Mouse (Mus musculus) neural tube, embryonic 13.5 days (tissue): ENCODE results near the gene March10. TPM values are rescaled to one million over a fixed set of nuclear protein-coding genes. Genes with fewer than 3 reads are reported as not detected.

Experiments used
- ATAC-seq: fragments of 200-750 bp; cut with Nextera tagmentation; 2 replicates; pipeline ENCODE4 v1.8.0; 2017; ENCODE audit warnings: low read depth, mild to moderate bottlenecking, moderate TSS enrichment, moderate library complexity
- H3K27ac ChIP-seq: fragments of 300-500 bp; sonication (generic); replicated peaks from 2 replicates; pipeline ENCODE4 v1.5.1; 2015; ENCODE audit warnings: moderate library complexity, mild to moderate bottlenecking, inconsistent platforms
- H3K27me3 ChIP-seq: fragments of 300-500 bp; sonication (generic); 2 replicates; pipeline ENCODE4 v1.6.1; 2015; ENCODE audit warnings: mild to moderate bottlenecking, inconsistent platforms
- H3K36me3 ChIP-seq: fragments of 300-500 bp; sonication (generic); 2 replicates; pipeline ENCODE4 v1.6.1; 2015; ENCODE audit warnings: mild to moderate bottlenecking, inconsistent platforms
- H3K4me1 ChIP-seq: fragments of 300-500 bp; sonication (generic); replicated peaks from 2 replicates; pipeline ENCODE4 v1.6.1; 2015; ENCODE audit warnings: inconsistent platforms
- H3K4me2 ChIP-seq: fragments of 300-500 bp; sonication (generic); 2 replicates; pipeline ENCODE4 v1.6.1; 2015; ENCODE audit warnings: inconsistent platforms, mild to moderate bottlenecking, moderate library complexity
- H3K4me3 ChIP-seq: fragments of 300-500 bp; sonication (generic); 2 replicates; pipeline ENCODE4 v1.5.1; 2015; ENCODE audit warnings: mild to moderate bottlenecking, inconsistent platforms
- H3K9ac ChIP-seq: fragments of 300-500 bp; sonication (generic); 2 replicates; pipeline ENCODE4 v1.6.1; 2015; ENCODE audit warnings: moderate library complexity, mild to moderate bottlenecking, inconsistent platforms
- H3K9me3 ChIP-seq: fragments of 300-500 bp; sonication (generic); 2 replicates; pipeline ENCODE4 v1.6.1; 2016; ENCODE audit warnings: inconsistent platforms
- WGBS: fragments of 180-500 bp; shearing (Covaris S2); methylation state at CpG from one replicate; pipeline ENCODE4 v1.1.7; 2015; 5-methylcytosine and 5-hydroxymethylcytosine counted together
- polyA plus RNA-seq: library from polyadenylated mRNA; unstranded; fragments of >200 nt; fragmentation: Nextera tagmentation; extraction: Ambion mirVana; gene quantifications from 2 replicates; pipeline ENCODE4 v1.2.1, GENCODE M21; 2015

The March10 gene
- polyA plus RNA-seq, 1 experiment from 2014 or later, result not detected

DNA sequence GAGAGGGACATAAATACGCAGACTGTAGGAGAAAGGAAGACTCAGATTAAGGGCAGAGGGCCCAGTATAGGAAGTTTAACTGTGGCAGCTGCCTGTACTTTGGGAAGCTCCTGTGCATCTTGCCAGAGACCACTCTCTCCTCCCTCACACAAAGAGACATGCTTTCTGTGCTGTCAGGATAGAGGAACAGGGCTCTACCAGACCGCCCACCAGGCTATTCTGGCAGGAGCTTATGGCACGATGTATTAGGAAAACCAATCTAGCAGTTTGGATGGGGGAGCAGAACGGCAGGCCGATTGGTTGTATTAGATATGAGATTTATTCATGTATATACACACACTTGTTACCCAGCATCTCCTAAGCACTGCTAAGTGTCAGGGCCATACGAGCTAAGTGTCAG is 138.8 kb downstream of the March10 start:
- no peak overlapping the region for H3K4me3 ChIP-seq
- H3K9me3 ChIP-seq, result no peaks in the 10 kb centered on the region
- H3K36me3 ChIP-seq, result no peaks in the 10 kb centered on the region
- H3K27ac ChIP-seq, result no peak overlapping the region
- no peak for ATAC-seq
- 98% methylated on average over 6 of the region's 6 CpGs for WGBS
- peaks cover 22% of the 10 kb centered on the region for H3K4me1 ChIP-seq
- H3K9ac ChIP-seq, result no peak overlapping the region
- H3K27me3 ChIP-seq, result no peaks in the 10 kb centered on the region
- H3K4me2 ChIP-seq, result no peak overlapping the region

DNA sequence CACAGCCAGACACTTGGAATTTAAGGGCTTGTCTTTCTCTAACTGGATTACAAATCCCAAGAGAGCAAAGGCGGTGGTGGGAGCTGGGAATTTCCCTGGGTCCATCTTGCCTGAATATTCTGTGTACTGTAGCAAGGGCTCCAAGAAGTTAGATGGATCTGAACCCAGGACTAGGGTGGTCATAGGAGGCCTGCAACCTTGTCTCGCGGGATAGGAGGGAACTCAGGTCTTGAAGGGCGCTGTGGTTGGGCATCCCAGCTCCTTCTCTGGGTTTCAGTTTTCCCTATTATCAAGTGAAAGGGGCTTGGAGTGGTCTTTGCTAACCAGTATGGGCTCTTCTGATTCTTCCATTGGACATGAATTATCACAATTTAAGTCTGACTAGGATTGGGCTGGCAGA is 140.4 kb downstream of the March10 start:
- ATAC-seq, result no peak
- H3K27ac ChIP-seq, result no peak overlapping the region
- no peaks in the 10 kb centered on the region for H3K36me3 ChIP-seq
- no peaks in the 10 kb centered on the region for H3K9me3 ChIP-seq
- no peak overlapping the region for H3K4me2 ChIP-seq
- H3K4me1 ChIP-seq, result peaks cover 38% of the 10 kb centered on the region
- 96% methylated on average over 4 of the region's 4 CpGs for WGBS
- H3K4me3 ChIP-seq, result no peak overlapping the region
- H3K9ac ChIP-seq, result no peak overlapping the region
- H3K27me3 ChIP-seq, result no peaks in the 10 kb centered on the region

DNA sequence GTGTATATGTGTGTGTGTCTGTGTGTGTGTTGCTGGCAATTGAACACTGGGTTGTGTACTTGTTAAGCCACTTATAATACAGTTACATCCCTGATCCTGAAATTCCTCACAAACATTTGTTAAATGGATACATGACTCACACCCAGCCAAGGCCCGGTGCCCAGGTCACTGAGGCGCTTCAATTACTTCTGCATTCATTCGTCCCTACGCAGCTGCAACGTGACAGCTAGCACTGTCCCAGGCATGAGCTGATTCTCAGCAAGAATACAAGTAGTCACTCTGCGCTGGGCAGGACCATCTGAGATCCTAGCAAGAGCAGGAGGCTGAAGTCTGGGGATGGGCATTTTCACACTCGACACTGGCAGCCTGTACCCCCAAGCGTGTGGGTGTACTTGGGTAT is 141.2 kb downstream of the March10 start:
- ATAC-seq, result no peak
- H3K27ac ChIP-seq, result no peak overlapping the region
- no peak overlapping the region for H3K9ac ChIP-seq

DNA sequence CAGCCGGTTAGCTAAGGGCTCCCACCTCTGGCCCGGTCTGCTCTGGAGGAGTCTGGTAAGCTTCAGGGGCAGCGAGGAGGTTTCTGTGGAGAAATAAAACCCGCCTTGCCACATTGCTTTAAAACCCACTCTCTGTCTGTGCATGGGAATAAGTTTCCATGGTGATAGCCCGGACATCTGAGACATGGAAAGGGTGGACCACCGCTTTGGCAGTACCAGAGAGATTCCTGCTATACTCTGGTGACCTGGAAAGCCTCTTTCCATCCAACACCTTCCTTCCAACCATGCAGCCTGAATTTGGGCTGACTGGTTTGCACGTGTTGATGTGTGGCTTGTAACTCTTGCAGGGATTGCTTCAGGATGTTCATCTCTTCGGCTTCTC is 142.9 kb downstream of the March10 start:
- 47% methylated on average over 8 of the region's 8 CpGs for WGBS
- H3K4me3 ChIP-seq, result no peak overlapping the region
- H3K4me2 ChIP-seq, result no peak overlapping the region
- no peaks in the 10 kb centered on the region for H3K36me3 ChIP-seq
- ATAC-seq, result no peak
- H3K27me3 ChIP-seq, result no peaks in the 10 kb centered on the region
- peaks cover 39% of the 10 kb centered on the region for H3K4me1 ChIP-seq
- no peaks in the 10 kb centered on the region for H3K9me3 ChIP-seq
- no peak overlapping the region for H3K9ac ChIP-seq
- H3K27ac ChIP-seq, result peak overlapping the region; percentile 52

More for the DNA sequence above, 141.2 kb downstream of the March10 start:
- 72% methylated on average over 8 of the region's 8 CpGs for WGBS
- no peak overlapping the region for H3K4me2 ChIP-seq
- H3K4me3 ChIP-seq, result no peak overlapping the region
- H3K36me3 ChIP-seq, result no peaks in the 10 kb centered on the region
- no peaks in the 10 kb centered on the region for H3K9me3 ChIP-seq
- H3K4me1 ChIP-seq, result peaks cover 39% of the 10 kb centered on the region
- no peaks in the 10 kb centered on the region for H3K27me3 ChIP-seq

DNA sequence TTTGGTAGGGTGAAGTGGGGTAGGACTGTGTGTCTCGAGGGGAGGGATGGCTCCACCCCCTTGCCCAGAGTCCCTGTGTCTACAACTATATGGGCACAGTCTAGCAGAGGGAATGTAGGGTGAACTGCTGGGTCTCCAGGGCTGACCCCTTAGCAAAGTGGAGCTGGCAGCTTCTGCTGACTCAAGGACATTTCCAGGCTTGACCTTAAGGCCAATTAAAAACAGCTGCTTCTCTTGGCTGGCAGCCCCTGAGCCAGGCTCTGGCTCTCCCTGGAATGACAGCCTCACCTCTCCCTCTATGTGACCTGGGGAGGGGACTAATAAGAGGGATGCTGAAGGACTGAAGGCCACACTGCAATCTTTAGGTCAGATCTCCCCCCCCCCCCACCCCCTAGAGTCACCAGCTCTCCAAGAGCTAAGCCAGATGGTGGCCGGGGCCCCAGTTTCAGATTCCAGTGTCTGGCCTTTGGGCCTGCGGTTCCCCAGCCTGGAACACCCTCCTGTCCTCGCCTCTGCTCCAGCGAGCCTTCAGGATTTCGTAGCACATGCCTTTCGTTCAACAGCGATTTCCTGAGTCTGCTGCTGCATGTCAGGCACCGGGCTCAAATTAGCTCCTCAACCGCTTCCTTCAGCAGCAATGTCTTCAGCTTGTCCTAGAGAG is 143.4 kb downstream of the March10 start:
- peaks cover 39% of the 10 kb centered on the region for H3K4me1 ChIP-seq
- peak overlapping the region; percentile 52 for H3K27ac ChIP-seq
- H3K4me2 ChIP-seq, result no peak overlapping the region
- H3K9me3 ChIP-seq, result no peaks in the 10 kb centered on the region
- ATAC-seq, result 0 out of 2 replicates have a peak, but pooled peaks have one; percentile 21
- WGBS, result 56% methylated on average over 10 of the region's 10 CpGs
- no peak overlapping the region for H3K4me3 ChIP-seq
- no peak overlapping the region for H3K9ac ChIP-seq
- H3K27me3 ChIP-seq, result no peaks in the 10 kb centered on the region
- H3K36me3 ChIP-seq, result no peaks in the 10 kb centered on the region

DNA sequence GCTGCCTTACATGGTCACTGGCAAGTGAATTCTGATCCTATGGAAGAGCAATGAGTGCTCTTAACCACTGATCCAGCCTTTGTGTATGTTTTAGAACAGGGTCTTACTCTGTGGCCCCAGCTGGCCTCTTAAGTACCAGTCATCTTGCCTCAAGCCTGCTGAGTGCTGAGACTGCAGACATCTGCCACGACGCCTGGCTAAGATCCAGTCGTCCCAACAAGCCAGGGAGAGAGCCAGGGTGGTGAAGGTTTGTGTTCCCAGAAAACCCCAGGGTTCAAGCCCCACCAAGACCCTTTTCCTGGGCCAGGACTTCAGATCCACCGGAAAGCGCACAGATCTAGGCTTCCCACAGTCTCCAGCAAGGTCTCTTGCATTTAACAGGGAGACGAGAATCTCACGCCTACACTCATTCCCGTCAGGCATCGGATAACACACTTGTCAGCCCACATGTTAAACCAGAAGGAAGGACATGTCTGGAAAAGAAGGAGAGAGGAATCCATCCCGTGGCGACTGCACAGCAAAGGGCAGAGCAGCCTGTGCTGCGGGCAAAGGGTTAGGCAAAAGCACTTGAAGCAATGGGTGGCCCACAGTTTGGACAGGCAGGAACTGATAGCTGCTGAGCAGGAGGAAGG is 144.1 kb downstream of the March10 start:
- Histone ChIP-seq H3K27ac (peak overlapping the region; percentile 9; the same call in 1 of the 2 replicates), H3K9ac (no peak overlapping the region), H3K27me3 (no peaks in the 10 kb centered on the region), H3K9me3 (no peaks in the 10 kb centered on the region), H3K4me1 (peaks cover 39% of the 10 kb centered on the region), H3K36me3 (no peaks in the 10 kb centered on the region), H3K4me2 (no peak overlapping the region), H3K4me3 (no peak overlapping the region)
- 68% methylated on average over 12 of the region's 12 CpGs for WGBS
- ATAC-seq, result no peak

DNA sequence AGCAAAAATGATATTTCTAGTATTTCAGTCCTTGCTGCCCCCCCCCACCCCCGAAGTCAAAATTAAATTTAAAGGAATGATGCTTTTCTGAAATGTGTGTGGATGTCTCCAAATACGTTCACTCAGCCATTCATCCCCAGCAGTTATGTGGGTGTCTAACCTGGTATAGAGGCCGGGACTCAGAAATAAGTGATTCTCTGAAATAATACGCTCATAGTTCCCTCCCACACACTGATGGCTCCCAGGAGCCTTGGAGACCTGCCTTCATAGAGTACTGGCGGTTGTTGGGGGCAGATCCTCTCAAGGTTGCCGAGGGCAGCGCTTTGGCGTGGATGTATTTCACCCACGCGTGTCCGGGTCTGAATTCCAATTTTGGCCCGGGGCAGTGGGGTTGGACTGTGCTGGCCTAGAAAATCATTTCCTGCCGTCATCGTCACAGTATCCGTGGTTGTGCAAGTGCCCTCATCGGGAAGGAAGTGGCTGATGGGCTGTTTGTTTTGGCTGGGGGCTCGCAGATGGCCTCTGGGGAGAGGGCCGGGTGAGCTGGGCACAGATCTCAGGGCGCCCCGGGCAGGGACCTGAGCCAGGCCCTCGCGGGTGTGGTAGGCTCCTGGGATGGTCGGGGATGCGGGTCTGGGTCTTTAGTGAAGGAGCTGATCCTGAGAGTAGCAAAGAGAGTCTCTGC is 145.1 kb downstream of the March10 start:
- Histone ChIP-seq H3K4me3 (no peak overlapping the region), H3K27ac (peak overlapping the region; percentile 23; the same call in 1 of the 2 replicates), H3K4me2 (0 out of 2 replicates have a peak overlapping the region, but pooled peaks have one; percentile 4), H3K36me3 (no peaks in the 10 kb centered on the region), H3K9me3 (no peaks in the 10 kb centered on the region), H3K4me1 (peaks cover 39% of the 10 kb centered on the region), H3K9ac (no peak overlapping the region), H3K27me3 (no peaks in the 10 kb centered on the region)
- 55% methylated on average over 24 of the region's 24 CpGs for WGBS
- ATAC-seq, result no peak

Other genes starting within 250 kb of the March10 start
- gene Mrc2, start 164.1 kb downstream of the March10 start, polyA plus RNA-seq, result 5.0 and 5.7 TPM in 2 replicates
- 33.8 and 34.9 TPM in 2 replicates for gene Tanc2, start 133.3 kb upstream of the March10 start, polyA plus RNA-seq